Mouse (Mus musculus) liver, embryonic 12.5 days (tissue): ENCODE results near the gene Gpc5. TPM values are rescaled to one million over a fixed set of nuclear protein-coding genes. Genes with fewer than 3 reads are reported as not detected.

Experiments
- ATAC-seq: fragments of 200-750 bp; cut with Nextera tagmentation; 2 replicates; pipeline ENCODE4 v1.8.0; 2017; ENCODE audit warnings: moderate number of reproducible peaks, mild to moderate bottlenecking, moderate library complexity
- H3K27ac ChIP-seq: fragments of 300-500 bp; sonication (generic); 2 replicates; pipeline ENCODE4 v1.5.1; 2016; ENCODE audit warnings: mild to moderate bottlenecking
- H3K27me3 ChIP-seq: fragments of 300-500 bp; sonication (generic); replicated peaks from 2 replicates; pipeline ENCODE4 v1.6.1; 2016; ENCODE audit warnings: mild to moderate bottlenecking, moderate library complexity
- H3K36me3 ChIP-seq: fragments of 300-500 bp; sonication (generic); 2 replicates; pipeline ENCODE4 v1.6.1; 2016; ENCODE audit warnings: mild to moderate bottlenecking, moderate library complexity
- H3K4me1 ChIP-seq: fragments of 300-500 bp; sonication (generic); 2 replicates; pipeline ENCODE4 v1.6.1; 2016
- H3K4me2 ChIP-seq: fragments of 300-500 bp; sonication (generic); 2 replicates; pipeline ENCODE4 v1.6.1; 2016; ENCODE audit warnings: mild to moderate bottlenecking, moderate library complexity
- H3K4me3 ChIP-seq: fragments of 300-500 bp; sonication (generic); 2 replicates; pipeline ENCODE4 v1.5.1; 2016; ENCODE audit warnings: mild to moderate bottlenecking, moderate library complexity
- H3K9ac ChIP-seq: fragments of 300-500 bp; sonication (generic); 2 replicates; pipeline ENCODE4 v1.6.1; 2016; ENCODE audit warnings: mild to moderate bottlenecking, moderate library complexity
- H3K9me3 ChIP-seq: fragments of 300-500 bp; sonication (generic); replicated peaks from 2 replicates; pipeline ENCODE4 v1.6.1; 2016; ENCODE audit warnings: mild to moderate bottlenecking, moderate library complexity
- WGBS: fragments of 180-500 bp; shearing (Covaris S2); methylation state at CpG from one replicate; pipeline ENCODE4 v1.1.7; 2016; ENCODE audit not compliant: insufficient replicate concordance; 5-methylcytosine and 5-hydroxymethylcytosine counted together
- polyA plus RNA-seq: library from polyadenylated mRNA; unstranded; fragments of >200 nt; fragmentation: Nextera tagmentation; extraction: Ambion mirVana; gene quantifications from 2 replicates; pipeline ENCODE4 v1.2.1, GENCODE M21; 2016

Gpc5 gene
- polyA plus RNA-seq, 1 experiment from 2014 or later: not detected

DNA sequence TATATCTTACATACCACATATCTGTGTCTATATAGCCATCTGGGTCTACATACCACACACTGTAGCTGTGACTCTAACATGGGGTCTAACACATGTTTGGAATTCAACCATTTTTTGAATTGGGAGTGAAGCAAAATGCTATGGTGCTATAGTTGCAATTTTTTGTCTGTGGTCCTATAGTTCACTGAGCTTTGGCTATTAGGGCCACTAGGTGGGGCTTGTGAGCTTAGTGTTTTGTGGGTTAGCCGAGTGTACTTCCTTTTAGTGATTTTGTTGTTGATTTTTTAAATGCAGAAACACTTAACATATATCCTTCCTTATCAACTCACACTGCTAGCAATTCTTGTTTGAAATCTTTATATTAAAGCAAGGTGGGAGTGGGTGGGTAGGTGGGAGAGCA is 727.0 kb downstream of the Gpc5 start:
- no peak overlapping the region for H3K9ac ChIP-seq
- no peak overlapping the region for H3K27ac ChIP-seq
- H3K4me3 ChIP-seq: no peak overlapping the region
- ATAC-seq: no peak
- no peaks in the 10 kb centered on the region for H3K9me3 ChIP-seq
- H3K36me3 ChIP-seq: no peaks in the 10 kb centered on the region
- H3K4me2 ChIP-seq: no peak overlapping the region
- 10% methylated on average over 1 of the region's 1 CpGs for WGBS
- no peaks in the 10 kb centered on the region for H3K4me1 ChIP-seq
- no peaks in the 10 kb centered on the region for H3K27me3 ChIP-seq

GRCm38 (mm10) chr14:115821657-115822056 is 729.6 kb downstream of the Gpc5 start:
- 73% methylated on average over 7 of the region's 7 CpGs for WGBS
- Histone ChIP-seq H3K9me3 (no peaks in the 10 kb centered on the region), H3K4me2 (no peak overlapping the region), H3K9ac (no peak overlapping the region), H3K4me1 (no peaks in the 10 kb centered on the region), H3K27me3 (no peaks in the 10 kb centered on the region), H3K27ac (no peak overlapping the region), H3K36me3 (no peaks in the 10 kb centered on the region), H3K4me3 (no peak overlapping the region)
- no peak for ATAC-seq

- Histone ChIP-seq H3K27me3 (no peaks in the 10 kb centered on the region), H3K4me2 (no peak overlapping the region), H3K36me3 (no peaks in the 10 kb centered on the region), H3K9me3 (no peaks in the 10 kb centered on the region), H3K9ac (no peak overlapping the region), H3K4me3 (no peak overlapping the region), H3K27ac (no peak overlapping the region), H3K4me1 (peaks cover 5% of the 10 kb centered on the region; the same call in 1 of the 2 replicates)
- WGBS: 50% methylated on average over 5 of the region's 5 CpGs
- ATAC-seq: peak; percentile 69
Observed at GRCm38 (mm10) chr14:115830485-115830884, 738.5 kb downstream of the Gpc5 start.

GRCm38 (mm10) chr14:115831219-115831755 is 739.3 kb downstream of the Gpc5 start:
- 1% methylated on average over 7 of the region's 7 CpGs for WGBS

GRCm38 (mm10) chr14:115831854-115832625 is 740.0 kb downstream of the Gpc5 start:
- no peaks in the 10 kb centered on the region for H3K36me3 ChIP-seq
- H3K4me2 ChIP-seq: no peak overlapping the region
- H3K9me3 ChIP-seq: no peaks in the 10 kb centered on the region
- no peak overlapping the region for H3K27ac ChIP-seq
- no peaks in the 10 kb centered on the region for H3K27me3 ChIP-seq
- H3K9ac ChIP-seq: no peak overlapping the region
- ATAC-seq: no peak
- no peak overlapping the region for H3K4me3 ChIP-seq
- 60% methylated on average over 10 of the region's 10 CpGs for WGBS
- peaks cover 5% of the 10 kb centered on the region; the same call in 1 of the 2 replicates for H3K4me1 ChIP-seq

More at GRCm38 (mm10) chr14:115831219-115831755, 739.3 kb downstream of the Gpc5 start:
- Histone ChIP-seq H3K9me3 (no peaks in the 10 kb centered on the region), H3K4me1 (peaks cover 5% of the 10 kb centered on the region; the same call in 1 of the 2 replicates), H3K27ac (no peak overlapping the region), H3K36me3 (no peaks in the 10 kb centered on the region), H3K4me2 (no peak overlapping the region), H3K4me3 (no peak overlapping the region), H3K9ac (no peak overlapping the region), H3K27me3 (no peaks in the 10 kb centered on the region)
- no peak for ATAC-seq

DNA sequence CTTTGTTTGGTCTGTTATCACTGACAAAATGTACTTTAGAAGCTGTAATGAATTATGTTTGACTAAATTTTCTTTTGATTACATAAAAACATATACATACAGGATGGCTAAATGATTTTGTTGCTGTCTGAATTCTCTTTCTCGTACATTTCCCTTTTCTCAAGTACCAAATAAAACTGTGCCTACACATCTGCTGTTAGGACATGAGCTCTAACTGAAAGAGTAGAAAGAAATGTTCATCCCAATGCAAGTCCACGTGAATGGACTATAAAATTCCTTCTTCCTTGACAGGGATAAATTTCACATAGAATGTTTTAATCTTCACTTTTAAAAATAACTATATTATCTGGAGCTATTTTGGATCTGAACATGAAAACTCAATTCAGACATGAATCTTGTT is 751.8 kb downstream of the Gpc5 start:
- Histone ChIP-seq H3K27me3 (no peaks in the 10 kb centered on the region), H3K4me2 (no peak overlapping the region), H3K4me3 (no peak overlapping the region), H3K27ac (no peak overlapping the region), H3K9ac (no peak overlapping the region), H3K9me3 (no peaks in the 10 kb centered on the region), H3K36me3 (no peaks in the 10 kb centered on the region), H3K4me1 (no peaks in the 10 kb centered on the region)
- ATAC-seq: no peak
- WGBS: 52% methylated on average over 2 of the region's 2 CpGs

GRCm38 (mm10) chr14:115844773-115845427 is 752.9 kb downstream of the Gpc5 start:
- no peaks in the 10 kb centered on the region for H3K9me3 ChIP-seq
- no peak overlapping the region for H3K4me2 ChIP-seq
- H3K4me3 ChIP-seq: no peak overlapping the region
- H3K9ac ChIP-seq: no peak overlapping the region
- no peaks in the 10 kb centered on the region for H3K27me3 ChIP-seq
- ATAC-seq: no peak
- H3K36me3 ChIP-seq: no peaks in the 10 kb centered on the region
- H3K27ac ChIP-seq: no peak overlapping the region
- no peaks in the 10 kb centered on the region for H3K4me1 ChIP-seq
- WGBS: 76% methylated on average over 1 of the region's 1 CpGs

DNA sequence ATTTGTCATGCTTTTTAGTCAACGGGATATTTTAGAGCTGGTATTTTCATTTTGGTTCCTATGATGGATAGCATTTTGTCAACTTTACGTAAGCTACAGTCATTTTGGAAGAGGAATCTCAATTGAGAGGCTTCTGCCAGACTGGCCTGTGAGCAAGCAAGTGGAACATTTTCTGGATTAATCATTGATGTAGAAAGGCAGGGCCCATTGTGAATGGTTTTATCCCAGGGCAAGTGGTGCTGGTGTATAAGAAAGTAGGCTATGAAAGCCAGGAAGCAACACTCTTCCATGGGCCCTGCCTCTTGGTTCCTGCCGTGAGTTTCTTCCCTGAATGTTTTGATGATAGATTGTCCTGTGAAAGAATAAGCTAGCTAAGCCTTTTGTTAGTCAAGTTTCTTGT is 777.1 kb downstream of the Gpc5 start:
- 83% methylated on average over 3 of the region's 3 CpGs for WGBS
- H3K27ac ChIP-seq: no peak overlapping the region
- H3K4me3 ChIP-seq: no peak overlapping the region
- H3K27me3 ChIP-seq: no peaks in the 10 kb centered on the region
- no peak overlapping the region for H3K9ac ChIP-seq
- no peaks in the 10 kb centered on the region for H3K36me3 ChIP-seq
- H3K9me3 ChIP-seq: no peaks in the 10 kb centered on the region
- no peak overlapping the region for H3K4me2 ChIP-seq
- H3K4me1 ChIP-seq: no peaks in the 10 kb centered on the region
- ATAC-seq: no peak

GRCm38 (mm10) chr14:115976062-115976461 is 884.0 kb downstream of the Gpc5 start:
- Histone ChIP-seq H3K27me3 (no peaks in the 10 kb centered on the region), H3K36me3 (no peaks in the 10 kb centered on the region), H3K9me3 (no peaks in the 10 kb centered on the region), H3K9ac (no peak overlapping the region), H3K4me2 (no peak overlapping the region), H3K27ac (no peak overlapping the region), H3K4me1 (peaks cover 7% of the 10 kb centered on the region), H3K4me3 (no peak overlapping the region)
- ATAC-seq: no peak
- WGBS: 57% methylated on average over 1 of the region's 1 CpGs

DNA sequence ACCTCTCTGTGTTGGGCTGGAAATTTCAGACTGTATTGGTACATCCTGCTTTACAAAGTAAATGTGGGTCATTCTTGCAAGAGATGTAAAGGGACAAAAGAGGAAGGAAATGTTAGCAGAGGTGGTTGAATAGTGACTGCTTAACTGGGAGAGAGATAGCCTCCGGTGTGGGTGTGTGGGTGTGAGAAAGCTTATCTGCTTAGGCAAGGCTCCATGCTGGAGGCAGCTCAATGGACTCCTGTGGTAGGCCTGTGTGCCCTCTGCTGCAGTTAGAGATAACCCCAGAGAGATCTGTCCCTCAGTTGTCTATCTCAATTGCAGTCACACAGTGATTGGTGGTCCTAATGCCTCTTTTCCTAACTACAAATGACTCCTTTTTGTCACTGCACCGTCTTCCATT is 887.2 kb downstream of the Gpc5 start:
- no peak overlapping the region for H3K9ac ChIP-seq
- H3K9me3 ChIP-seq: no peaks in the 10 kb centered on the region
- no peak overlapping the region for H3K4me3 ChIP-seq
- H3K36me3 ChIP-seq: no peaks in the 10 kb centered on the region
- H3K27me3 ChIP-seq: no peaks in the 10 kb centered on the region
- WGBS: 4% methylated on average over 2 of the region's 2 CpGs
- H3K27ac ChIP-seq: no peak overlapping the region
- peaks cover 7% of the 10 kb centered on the region for H3K4me1 ChIP-seq
- H3K4me2 ChIP-seq: no peak overlapping the region
- ATAC-seq: peak; percentile 100

- Histone ChIP-seq H3K36me3 (no peaks in the 10 kb centered on the region), H3K4me1 (no peaks in the 10 kb centered on the region), H3K27me3 (no peaks in the 10 kb centered on the region), H3K4me3 (no peak overlapping the region), H3K9ac (no peak overlapping the region), H3K27ac (no peak overlapping the region), H3K9me3 (no peaks in the 10 kb centered on the region), H3K4me2 (no peak overlapping the region)
- no peak for ATAC-seq
- 35% methylated on average over 2 of the region's 2 CpGs for WGBS
Observed at GRCm38 (mm10) chr14:115990764-115991163, 898.7 kb downstream of the Gpc5 start.

DNA sequence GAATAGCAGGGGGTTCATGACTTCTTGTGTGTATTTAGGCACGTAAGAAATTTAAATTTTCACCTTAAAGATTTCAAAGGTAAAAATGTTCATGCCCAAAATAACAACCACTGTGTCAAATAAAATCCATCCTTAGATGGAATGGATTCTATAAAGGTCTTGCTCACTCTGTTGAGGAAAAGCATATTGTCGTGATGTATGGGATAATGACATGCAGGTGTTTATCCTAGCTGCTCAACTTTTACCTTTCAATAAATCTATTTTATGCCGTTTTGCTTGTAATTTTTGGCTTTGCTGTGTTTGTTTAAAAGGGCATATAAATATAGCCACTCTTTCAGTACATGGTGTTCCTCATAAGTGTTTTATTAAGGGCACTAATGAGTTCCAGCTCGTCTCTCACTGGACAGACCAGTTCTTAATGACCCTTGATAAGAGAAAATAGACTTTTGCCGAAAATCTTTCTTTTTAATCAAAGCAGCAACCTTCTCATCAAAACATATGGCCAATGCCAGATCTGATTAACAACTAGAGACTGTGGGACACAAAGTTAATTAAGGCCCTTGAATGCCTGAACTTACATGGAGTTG is 901.6 kb downstream of the Gpc5 start:
- no peaks in the 10 kb centered on the region for H3K9me3 ChIP-seq
- no peak overlapping the region for H3K9ac ChIP-seq
- H3K36me3 ChIP-seq: no peaks in the 10 kb centered on the region
- no peaks in the 10 kb centered on the region for H3K27me3 ChIP-seq
- H3K4me3 ChIP-seq: no peak overlapping the region
- H3K4me1 ChIP-seq: no peaks in the 10 kb centered on the region
- no peak overlapping the region for H3K4me2 ChIP-seq
- 60% methylated on average over 5 of the region's 5 CpGs for WGBS
- ATAC-seq: no peak
- no peak overlapping the region for H3K27ac ChIP-seq
